Mouse (Mus musculus) MEL (cell line): ENCODE measurements around the gene Fbxl20. TPM values are rescaled to one million over a fixed set of nuclear protein-coding genes. Genes with fewer than 3 reads are reported as not detected.

Experiments used
- DNase-seq: peaks from one replicate; pipeline ENCODE4 v3.0.0; 2011; ENCODE audit warnings: low read depth, low spot score
- H3K27ac ChIP-seq: 2 replicates; pipeline ENCODE4 v1.5.1; 2012; ENCODE audit warnings: low read depth, mild to moderate bottlenecking, control low read depth, low read length, moderate library complexity; ENCODE audit not compliant: control insufficient read depth
- H3K27me3 ChIP-seq, 2 experiments: fragments of 150-350 bp in 1 of 2; sonication (generic) in 1 of 2; 2 replicates each; pipeline ENCODE4 v1.6.1; 2012; ENCODE audit warnings: low read length in 2 of 2, mild to moderate bottlenecking in 2 of 2, improper control_type of control experiment in 1 of 2, moderate library complexity in 1 of 2; ENCODE audit not compliant: insufficient read depth in 2 of 2, control insufficient read depth in 1 of 2
- H3K36me3 ChIP-seq, 2 experiments: 2 replicates each; pipeline ENCODE4 v1.6.1; 2012 to 2014; ENCODE audit warnings: low read length in 2 of 2, improper control_type of control experiment in 1 of 2, inconsistent platforms in 1 of 2, mild to moderate bottlenecking in 1 of 2; ENCODE audit not compliant: insufficient read depth in 2 of 2, control insufficient read depth in 1 of 2
- H3K4me1 ChIP-seq, 2 experiments: fragments of 150-350 bp in 1 of 2; sonication (generic) in 1 of 2; 2 replicates each; pipeline ENCODE4 v1.6.1; 2012; ENCODE audit warnings: low read length in 2 of 2, improper control_type of control experiment in 1 of 2, mild to moderate bottlenecking in 1 of 2; ENCODE audit not compliant: insufficient read depth in 2 of 2, control insufficient read depth in 1 of 2
- H3K4me3 ChIP-seq, 2 experiments: fragments of 150-350 bp in 1 of 2; sonication (generic) in 1 of 2; 2 replicates each; pipeline ENCODE4 v1.5.1; 2012; ENCODE audit warnings: low read depth in 2 of 2, low read length in 2 of 2, mild to moderate bottlenecking in 2 of 2, moderate library complexity in 2 of 2, control low read depth in 1 of 2, improper control_type of control experiment in 1 of 2; ENCODE audit not compliant: control insufficient read depth in 1 of 2, insufficient read depth in 1 of 2
- H3K79me2 ChIP-seq: 2 replicates; pipeline ENCODE4 v1.6.1; 2012; ENCODE audit warnings: mild to moderate bottlenecking, low read length, moderate library complexity; ENCODE audit not compliant: control insufficient read depth, poor library complexity, insufficient read depth
- H3K9ac ChIP-seq: 2 replicates; pipeline ENCODE4 v1.6.1; 2012; ENCODE audit warnings: low read depth, mild to moderate bottlenecking, control low read depth, low read length, moderate library complexity; ENCODE audit not compliant: control insufficient read depth, poor library complexity, severe bottlenecking
- H3K9me3 ChIP-seq: fragments of 150-350 bp; sonication (generic); replicated peaks from 2 replicates; pipeline ENCODE4 v1.6.1; 2012; ENCODE audit warnings: mild to moderate bottlenecking, low read length, improper control_type of control experiment, moderate library complexity; ENCODE audit not compliant: insufficient read depth
- CHD2 ChIP-seq: IDR thresholded peaks from 2 replicates; pipeline ENCODE4 v1.6.1; 2011; ENCODE audit warnings: low read length, improper control_type of control experiment
- CTCF ChIP-seq, 3 experiments: IDR thresholded peaks in 2 of 3; conservative IDR thresholded peaks in 1 of 3; 2 replicates each; pipeline ENCODE4 v1.5.1; 2011 to 2012; ENCODE audit warnings: low read length in 3 of 3, low read depth in 2 of 3, mild to moderate bottlenecking in 2 of 3, improper control_type of control experiment in 1 of 3, inconsistent platforms in 1 of 3, mixed read lengths in 1 of 3, moderate library complexity in 1 of 3; ENCODE audit not compliant: control insufficient read depth in 1 of 3, insufficient read depth in 1 of 3, poor library complexity in 1 of 3, severe bottlenecking in 1 of 3
- E2F4 ChIP-seq: IDR thresholded peaks from 2 replicates; pipeline ENCODE4 v1.6.1; 2011; ENCODE audit warnings: low read depth, low read length, improper control_type of control experiment, borderline replicate concordance
- EP300 ChIP-seq, 2 experiments: IDR thresholded peaks; 2 replicates each; pipeline ENCODE4 v1.6.1; 2011; ENCODE audit warnings: improper control_type of control experiment in 2 of 2, low read length in 2 of 2, low read depth in 1 of 2, mild to moderate bottlenecking in 1 of 2
- GABPA ChIP-seq: IDR thresholded peaks from 2 replicates; pipeline ENCODE4 v1.6.1; 2012; ENCODE audit warnings: low read depth, mild to moderate bottlenecking, inconsistent platforms, low read length, improper control_type of control experiment, moderate library complexity
- JUND ChIP-seq: IDR thresholded peaks from 2 replicates; pipeline ENCODE4 v1.6.1; 2011; ENCODE audit warnings: low read depth, mild to moderate bottlenecking, improper control_type of control experiment, low read length
- MAX ChIP-seq: IDR thresholded peaks from 2 replicates; pipeline ENCODE4 v1.6.1; 2011; ENCODE audit warnings: low read length, improper control_type of control experiment
- MAZ ChIP-seq: IDR thresholded peaks from 2 replicates; pipeline ENCODE4 v1.6.1; 2012; ENCODE audit warnings: low read depth, mild to moderate bottlenecking, inconsistent platforms, low read length, improper control_type of control experiment
- MEF2A ChIP-seq: IDR thresholded peaks from 2 replicates; pipeline ENCODE4 v1.6.1; 2014; ENCODE audit warnings: low read depth, mild to moderate bottlenecking, inconsistent platforms, low read length, improper control_type of control experiment; ENCODE audit not compliant: poor library complexity, insufficient replicate concordance, severe bottlenecking; ENCODE audit errors: extremely low read depth
- MYB ChIP-seq: IDR thresholded peaks from 2 replicates; pipeline ENCODE4 v1.6.1; 2011; ENCODE audit warnings: mild to moderate bottlenecking, low read depth, low read length, improper control_type of control experiment
- MYC ChIP-seq: IDR thresholded peaks from 2 replicates; pipeline ENCODE4 v1.6.1; 2011; ENCODE audit warnings: low read depth, mild to moderate bottlenecking, low read length, improper control_type of control experiment, moderate library complexity
- NELFE ChIP-seq: IDR thresholded peaks from 2 replicates; pipeline ENCODE4 v1.6.1; 2011; ENCODE audit warnings: low read depth, low read length, improper control_type of control experiment
- NRF1 ChIP-seq: IDR thresholded peaks from 2 replicates; pipeline ENCODE4 v1.6.1; 2014; ENCODE audit warnings: low read depth, mild to moderate bottlenecking, inconsistent platforms, low read length, improper control_type of control experiment, moderate library complexity; ENCODE audit not compliant: poor library complexity, insufficient read depth, severe bottlenecking
- POLR2AphosphoS2 ChIP-seq: IDR thresholded peaks from 2 replicates; pipeline ENCODE4 v1.6.1; 2011; ENCODE audit warnings: low read length, improper control_type of control experiment
- POLR2AphosphoS5 ChIP-seq: IDR thresholded peaks from 2 replicates; pipeline ENCODE4 v1.6.1; 2012; ENCODE audit warnings: low read depth, borderline replicate concordance, mild to moderate bottlenecking, inconsistent platforms, low read length, moderate library complexity, mixed read lengths
- RAD21 ChIP-seq: IDR thresholded peaks from 2 replicates; pipeline ENCODE4 v1.6.1; 2011; ENCODE audit warnings: mild to moderate bottlenecking, low read depth, low read length, improper control_type of control experiment
- RCOR1 ChIP-seq: IDR thresholded peaks from 2 replicates; pipeline ENCODE4 v1.6.1; 2012; ENCODE audit warnings: low read depth, mild to moderate bottlenecking, inconsistent platforms, low read length, improper control_type of control experiment
- SIN3A ChIP-seq: IDR thresholded peaks from 2 replicates; pipeline ENCODE4 v1.6.1; 2012; ENCODE audit warnings: low read length, improper control_type of control experiment, inconsistent platforms
- SMC3 ChIP-seq: IDR thresholded peaks from 2 replicates; pipeline ENCODE4 v1.6.1; 2011; ENCODE audit warnings: low read depth, low read length, improper control_type of control experiment
- TBP ChIP-seq: IDR thresholded peaks from 2 replicates; pipeline ENCODE4 v1.8.0; 2011; ENCODE audit warnings: low read depth, low read length, improper control_type of control experiment
- TCF12 ChIP-seq: IDR thresholded peaks from 2 replicates; pipeline ENCODE4 v1.6.1; 2014; ENCODE audit warnings: low read depth, mild to moderate bottlenecking, inconsistent platforms, low read length, improper control_type of control experiment, moderate library complexity
- UBTF ChIP-seq: IDR thresholded peaks from 2 replicates; pipeline ENCODE4 v1.6.1; 2012; ENCODE audit warnings: low read depth, mild to moderate bottlenecking, inconsistent platforms, low read length, improper control_type of control experiment, moderate library complexity, borderline replicate concordance; ENCODE audit not compliant: insufficient read depth
- USF2 ChIP-seq, 2 experiments: IDR thresholded peaks; 2 replicates each; pipeline ENCODE4 v1.6.1; 2011 to 2012; ENCODE audit warnings: improper control_type of control experiment in 2 of 2, low read length in 2 of 2, borderline replicate concordance in 1 of 2, inconsistent platforms in 1 of 2, low read depth in 1 of 2, mild to moderate bottlenecking in 1 of 2; ENCODE audit not compliant: insufficient read depth in 1 of 2
- ZC3H11A ChIP-seq: IDR thresholded peaks from 2 replicates; pipeline ENCODE4 v1.6.1; 2012; ENCODE audit warnings: low read depth, mild to moderate bottlenecking, inconsistent platforms, low read length, improper control_type of control experiment
- ZMIZ1 ChIP-seq: IDR thresholded peaks from 2 replicates; pipeline ENCODE4 v1.6.1; 2012; ENCODE audit warnings: low read depth, mild to moderate bottlenecking, inconsistent platforms, low read length, improper control_type of control experiment, moderate library complexity
- ZNF384 ChIP-seq: IDR thresholded peaks from 2 replicates; pipeline ENCODE4 v1.6.1; 2012; ENCODE audit warnings: low read depth, mild to moderate bottlenecking, inconsistent platforms, low read length, improper control_type of control experiment
- polyA plus RNA-seq, 2 experiments: library from polyadenylated mRNA; stranded (reverse) in 1 of 2; unstranded in 1 of 2; fragments of >175 nt in 1 of 2; fragments of >200 nt in 1 of 2; gene quantifications; 2 replicates each; pipeline versions ENCODE4 v1.2.1 to v1.2.4; 2012; ENCODE audit warnings: low replicate concordance in 2 of 2, low read depth in 1 of 2; ENCODE audit not compliant: insufficient read length in 2 of 2, insufficient read depth in 1 of 2, missing spikeins in 1 of 2
- total RNA-seq: library from RNA; depleted of rRNA; stranded (reverse); fragments of 300-350 nt; gene quantifications from 2 replicates; pipeline ENCODE4 v1.2.3, GENCODE M21; 2012

Fbxl20 gene
- total and polyA plus RNA-seq, 3 experiments = 4.4 to 10.0 TPM; not detected in 1

GRCm38 (mm10) chr11:98046466-98046865 lies 103.7 kb downstream of the Fbxl20 start (continued):
- TF ChIP-seq UBTF = no peak

GRCm38 (mm10) chr11:98045596-98045995 lies 104.6 kb downstream of the Fbxl20 start:
- peak; percentile 71 for DNase-seq
- Histone ChIP-seq H3K4me3 (no peak overlapping the region), H3K27me3 (no peaks in the 10 kb centered on the region), H3K4me1 (0 out of 4 replicates have a peak, but pooled peaks cover 0 to 11% of the 10 kb centered on the region in 2 experiments), H3K79me2 (no peaks in the 10 kb centered on the region), H3K36me3 (no peaks in the 10 kb centered on the region), H3K27ac (no peak overlapping the region), H3K9ac (no peak overlapping the region), H3K9me3 (no peaks in the 10 kb centered on the region)
- TF ChIP-seq NELFE (no peak), RAD21 (peak; percentile 50), USF2 (IDR thresholded peaks at IDR 0.05; ENCODE audit: borderline replicate concordance in 1 of 2, insufficient read depth in 1 of 2, low read depth in 1 of 2, low read length in 2 of 2) (no peak), SMC3 (peak; percentile 58), E2F4 (no peak), ZC3H11A (peak; percentile 44), CTCF (IDR thresholded peaks at IDR 0.05 in 2 of 3, conservative IDR thresholded peaks at IDR 0.05 in 1 of 3; ENCODE audit: control insufficient read depth in 1 of 3, insufficient read depth in 1 of 3, low read depth in 2 of 3, low read length in 3 of 3, poor library complexity in 1 of 3, severe bottlenecking in 1 of 3) (peak; percentile 68 to 77 (median 73)), MYC (no peak), SIN3A (no peak)

GRCm38 (mm10) chr11:98044074-98044473 lies 106.1 kb downstream of the Fbxl20 start:
- Histone ChIP-seq H3K27ac (no peak overlapping the region), H3K27me3 (no peaks in the 10 kb centered on the region), H3K79me2 (no peaks in the 10 kb centered on the region), H3K9me3 (no peaks in the 10 kb centered on the region), H3K9ac (no peak overlapping the region), H3K36me3 (no peaks in the 10 kb centered on the region), H3K4me3 (no peak overlapping the region), H3K4me1 (0 out of 4 replicates have a peak, but pooled peaks cover 0 to 11% of the 10 kb centered on the region in 2 experiments)
- no peak for DNase-seq
- TF ChIP-seq EP300 (IDR thresholded peaks at IDR 0.05; ENCODE audit: low read depth in 1 of 2, low read length in 2 of 2) = no peak
- no peak for TF ChIP-seq MEF2A
- no peak for TF ChIP-seq RCOR1
- TF ChIP-seq CHD2 = no peak
- TF ChIP-seq MYB = no peak
- no peak for TF ChIP-seq SMC3
- no peak for TF ChIP-seq MAX
- no peak for TF ChIP-seq MYC
- TF ChIP-seq POLR2AphosphoS2 = no peak
- TF ChIP-seq CTCF (IDR thresholded peaks at IDR 0.05 in 2 of 3, conservative IDR thresholded peaks at IDR 0.05 in 1 of 3; ENCODE audit: control insufficient read depth in 1 of 3, insufficient read depth in 1 of 3, low read depth in 2 of 3, low read length in 3 of 3, poor library complexity in 1 of 3, severe bottlenecking in 1 of 3) = no peak
- TF ChIP-seq ZNF384 = no peak
- no peak for TF ChIP-seq MAZ
- no peak for TF ChIP-seq POLR2AphosphoS5
- TF ChIP-seq GABPA = no peak
- no peak for TF ChIP-seq NELFE
- TF ChIP-seq NRF1 = no peak
- no peak for TF ChIP-seq TCF12
- no peak for TF ChIP-seq TBP
- TF ChIP-seq JUND = no peak
- no peak for TF ChIP-seq ZMIZ1
